Mouse (Mus musculus) layer of hippocampus, postnatal 25 days (tissue): Measurements from ENCODE around the gene Lama5. TPM values are rescaled to one million over a fixed set of nuclear protein-coding genes. Genes with fewer than 3 reads are reported as not detected.
"Not testable (repeated sequence)": the region's sequence is repeated elsewhere in the genome, so short reads cannot be mapped to it uniquely, and the experiment has no call there.

Experiments used
- DNase-seq, 2 experiments: peaks; one replicate each; pipeline ENCODE4 v3.0.0; 2022; ENCODE audit warnings: mixed read lengths in 2 of 2, low spot score in 1 of 2; ENCODE audit errors: extremely low spot score in 1 of 2
- total RNA-seq, 2 experiments: library from RNA; stranded (reverse); gene quantifications; 2 replicates each; pipeline ENCODE4 v1.2.3; 2021

Gene Lama5
- total RNA-seq, 2 experiments from 2014 or later = 5.7 to 10.2 TPM

- DNase-seq = no peak
These were observed 21.2 kb downstream of the Lama5 start for GRCm38 (mm10) chr2:180204501-180204900.

- DNase-seq = no peak
These were observed 22.9 kb downstream of the Lama5 start for GRCm38 (mm10) chr2:180202805-180203204.

- no peak for DNase-seq
These were observed 23.4 kb downstream of the Lama5 start for GRCm38 (mm10) chr2:180202263-180202662.

GRCm38 (mm10) chr2:180201303-180201702 lies 24.4 kb downstream of the Lama5 start:
- no peak for DNase-seq

- no peak for DNase-seq
These were observed 25.0 kb downstream of the Lama5 start for GRCm38 (mm10) chr2:180200681-180201080.

- DNase-seq = no peak
These were observed 26.9 kb downstream of the Lama5 start for GRCm38 (mm10) chr2:180198782-180199181.

- no peak for DNase-seq
These were observed 28.2 kb downstream of the Lama5 start for GRCm38 (mm10) chr2:180197323-180198037.

- no peak for DNase-seq
These were observed 28.9 kb downstream of the Lama5 start for GRCm38 (mm10) chr2:180196610-180197322.

- no peak for DNase-seq
These were observed 38.3 kb downstream of the Lama5 start for GRCm38 (mm10) chr2:180187362-180187761.

GRCm38 (mm10) chr2:180185686-180186085 lies 40.0 kb downstream of the Lama5 start:
- no peak for DNase-seq

GRCm38 (mm10) chr2:180184752-180185109 lies 40.9 kb downstream of the Lama5 start:
- no peak for DNase-seq

GRCm38 (mm10) chr2:180184011-180184751 lies 41.5 kb downstream of the Lama5 start:
- DNase-seq = no peak

- DNase-seq = no peak
These were observed 44.1 kb downstream of the Lama5 start for GRCm38 (mm10) chr2:180181542-180181941.

GRCm38 (mm10) chr2:180175725-180176124 lies 49.9 kb downstream of the Lama5 start:
- DNase-seq = no peak

- DNase-seq = no peak
These were observed 51.5 kb downstream of the Lama5 start for GRCm38 (mm10) chr2:180174121-180174520.

- not testable (repeated sequence) for DNase-seq
These were observed 51.9 kb downstream of the Lama5 start for GRCm38 (mm10) chr2:180173711-180174110.

GRCm38 (mm10) chr2:180173163-180173562 lies 52.5 kb downstream of the Lama5 start:
- no peak for DNase-seq

GRCm38 (mm10) chr2:180172152-180172551 lies 53.5 kb downstream of the Lama5 start:
- no peak for DNase-seq

- DNase-seq = no peak
These were observed 54.1 kb downstream of the Lama5 start for GRCm38 (mm10) chr2:180171522-180172070.

GRCm38 (mm10) chr2:180170806-180171521 lies 54.7 kb downstream of the Lama5 start, which contains the start of gene Adrm1:
Adrm1 (plus strand) TSS chr2:180171485.
- DNase-seq = peak; percentile 97 to 98
